Mouse (Mus musculus) right cerebral cortex, postnatal 36 days (tissue): ENCODE measurements around the gene Plk1.

ENCODE experiments used
- DNase-seq, 2 experiments: peaks; one replicate each; pipeline ENCODE4 v3.0.0; 2022; ENCODE audit warnings: low spot score in 2 of 2, mixed read lengths in 1 of 2

Gene Plk1

GRCm38 (mm10) chr7:122193919-122194318 lies 34.7 kb downstream of the Plk1 start:
- no peak for DNase-seq

DNA sequence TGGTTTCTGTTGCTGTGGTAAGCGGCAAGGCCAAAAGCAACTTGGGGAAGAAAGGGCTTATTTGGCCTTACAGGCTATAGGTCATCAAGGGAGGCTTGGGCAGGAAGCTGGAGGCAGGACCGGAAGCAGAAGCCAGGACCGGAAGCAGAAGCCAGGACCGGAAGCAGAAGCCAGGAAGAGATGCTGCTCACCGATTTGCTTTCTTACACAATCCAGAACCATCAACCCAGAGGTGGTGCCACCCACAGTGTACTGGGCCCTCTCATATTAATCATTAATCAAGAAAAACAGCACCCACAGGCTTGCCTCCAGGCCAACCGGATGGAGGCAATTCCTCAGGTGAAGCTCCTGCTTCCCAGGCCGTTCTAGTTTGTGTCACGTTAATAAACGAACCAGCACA lies 37.5 kb downstream of the Plk1 start:
- DNase-seq, result no peak

- no peak for DNase-seq
These were observed 38.1 kb downstream of the Plk1 start for GRCm38 (mm10) chr7:122197306-122197705.

- no peak for DNase-seq
These were observed 40.1 kb downstream of the Plk1 start for GRCm38 (mm10) chr7:122199296-122199695.

GRCm38 (mm10) chr7:122203936-122204335 lies 44.7 kb downstream of the Plk1 start:
- no peak for DNase-seq

GRCm38 (mm10) chr7:122206121-122206520 lies 46.9 kb downstream of the Plk1 start:
- DNase-seq, result no peak

GRCm38 (mm10) chr7:122208276-122209021 lies 49.2 kb downstream of the Plk1 start:
- no peak for DNase-seq

DNA sequence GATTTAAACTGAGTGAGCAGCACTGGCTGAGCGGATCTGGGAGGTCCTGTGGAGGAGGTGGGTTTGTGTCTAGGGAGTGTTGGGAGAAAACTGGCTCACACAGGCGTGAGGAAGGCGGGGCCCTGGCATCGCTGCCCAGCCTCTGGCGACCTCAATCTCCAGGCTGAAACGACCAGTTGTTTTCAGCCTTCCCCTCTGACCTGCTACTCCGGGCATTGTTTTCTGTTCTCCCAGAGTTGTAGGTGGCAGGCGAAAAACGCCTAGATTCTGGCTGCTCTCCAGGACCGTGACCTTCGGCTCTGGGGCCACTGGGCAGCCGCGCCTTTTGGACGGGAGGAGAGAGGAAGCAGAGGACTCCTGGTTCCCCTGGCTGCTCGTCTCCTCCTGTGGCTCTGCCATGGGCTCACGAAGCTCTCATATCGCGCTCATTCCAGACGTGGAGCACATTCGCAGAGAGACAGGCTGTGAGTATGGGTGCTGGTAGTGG lies 60.1 kb downstream of the Plk1 start, which contains the start of gene Chp2:
TSS of gene Chp2 (plus strand) at position 182 of the 487 bp plus-strand sequence.
- no peak for DNase-seq
